Mouse (Mus musculus) megakaryocyte, embryonic 14.5 days (primary cell): ENCODE measurements at regions not wholly inside any gene's neighbourhood (a gene's known extent, or its start where the extent isn't known, plus 50 kb on each side); places are given as distances from the start of the nearest gene placed in this dataset.
A peak's percentile ranks its signal among the peaks of the same experiment; 100 is the strongest.

Source experiments
- H3K27me3 ChIP-seq: replicated peaks from 2 replicates; pipeline ENCODE3; 2012; ENCODE audit warnings: inconsistent platforms
- H3K36me3 ChIP-seq: replicated peaks from 2 replicates; pipeline ENCODE3; 2012; ENCODE audit warnings: low read length, inconsistent platforms, mixed read lengths
- H3K4me1 ChIP-seq: 2 replicates; pipeline ENCODE4 v1.6.1; 2012; ENCODE audit warnings: inconsistent platforms
- H3K4me3 ChIP-seq: replicated peaks from 2 replicates; pipeline ENCODE3; 2012; ENCODE audit warnings: moderate library complexity, mild to moderate bottlenecking, inconsistent platforms
- H3K9me3 ChIP-seq: 2 replicates; pipeline ENCODE4 v1.6.1; 2012; ENCODE audit warnings: inconsistent platforms
- FLI1 ChIP-seq: IDR thresholded peaks from 2 replicates; pipeline ENCODE4 v1.6.1; 2012; ENCODE audit warnings: low read length, inconsistent platforms, mixed read lengths
- GATA1 ChIP-seq: IDR thresholded peaks from 3 replicates; pipeline ENCODE4 v1.6.1; 2012; ENCODE audit warnings: mixed read lengths, low read length, inconsistent platforms, borderline replicate concordance

DNA sequence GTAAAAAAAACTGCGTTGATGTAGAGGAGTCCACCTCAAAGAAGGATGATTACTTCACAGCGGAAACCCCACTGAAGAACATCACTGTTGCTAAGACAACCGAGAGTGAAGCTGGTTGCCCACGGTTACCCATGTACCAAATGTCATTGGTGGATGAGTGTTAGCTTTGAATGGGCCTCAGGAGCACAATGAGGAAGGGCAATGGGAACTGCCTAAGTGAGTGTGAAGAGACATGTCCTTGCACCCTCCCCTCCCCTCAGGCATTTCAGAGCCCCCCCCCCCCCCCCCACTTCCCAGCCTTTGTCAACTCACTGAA, 96.1 kb upstream of the Chd2 start:
- Histone ChIP-seq H3K4me1 (peaks cover 13% of the 10 kb centered on the region), H3K27me3 (no peaks in the 10 kb centered on the region), H3K36me3 (no peaks in the 10 kb centered on the region), H3K9me3 (peaks cover 4% of the 10 kb centered on the region; the same call in 1 of the 2 replicates), H3K4me3 (no peak overlapping the region)
- TF ChIP-seq FLI1, result no peak
- TF ChIP-seq GATA1, result no peak

DNA sequence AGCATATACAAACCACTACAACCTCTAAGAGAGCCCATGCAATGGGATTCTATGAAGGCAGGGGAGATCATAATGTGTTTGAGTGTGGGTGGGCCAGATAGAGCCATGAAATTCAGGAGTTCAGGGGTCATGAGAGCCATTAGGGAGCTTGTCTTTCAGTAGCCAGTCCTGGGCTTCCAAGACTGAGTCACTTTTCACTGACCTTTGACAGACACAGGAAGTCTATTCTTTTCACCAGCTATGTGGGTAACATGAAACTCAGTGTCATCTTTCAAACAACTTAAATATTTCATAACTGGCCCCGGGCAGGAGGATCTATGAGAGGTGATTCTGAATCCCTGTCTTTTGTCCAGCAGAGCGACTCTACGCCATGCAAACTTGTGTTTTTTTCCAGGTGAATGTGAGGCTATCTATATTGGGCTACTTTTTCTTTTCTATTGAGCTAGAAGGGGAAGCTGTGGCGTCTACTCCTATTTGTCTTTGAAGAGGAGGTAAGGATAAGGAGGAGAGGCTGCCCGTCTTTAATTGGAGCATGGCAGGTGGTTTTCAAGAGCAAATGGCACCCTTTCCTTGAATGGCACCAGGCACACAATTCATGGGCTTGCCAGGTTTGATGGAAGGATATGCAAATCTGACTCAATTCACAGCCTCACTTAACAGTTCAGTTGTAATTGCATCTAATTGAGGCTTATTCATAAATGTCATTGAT, 95.6 kb upstream of the Chd2 start:
- Histone ChIP-seq H3K27me3 (no peaks in the 10 kb centered on the region), H3K36me3 (no peaks in the 10 kb centered on the region), H3K9me3 (peaks cover 9% of the 10 kb centered on the region), H3K4me3 (no peak overlapping the region), H3K4me1 (peaks cover 13% of the 10 kb centered on the region)
- TF ChIP-seq GATA1, result no peak
- TF ChIP-seq FLI1, result no peak

DNA sequence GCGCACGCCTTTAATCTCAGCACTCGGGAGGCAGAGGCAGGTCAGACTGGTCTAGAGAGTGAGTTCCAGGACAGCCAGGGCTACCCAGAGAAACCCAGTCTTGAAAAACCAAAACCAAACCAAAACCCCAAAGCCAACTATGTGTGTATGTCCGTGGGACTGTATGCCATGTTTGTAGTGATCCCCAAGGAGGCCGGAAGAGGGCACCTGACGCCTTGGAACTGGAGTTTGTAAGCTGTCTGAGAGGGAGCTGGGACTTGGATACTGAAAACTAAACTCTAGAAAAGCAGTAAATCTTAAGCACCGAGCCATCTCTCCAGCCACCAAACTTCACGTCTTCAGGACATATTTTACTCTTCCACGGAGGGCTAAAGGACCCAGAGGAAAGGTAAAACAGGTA, 93.8 kb upstream of the Chd2 start:
- peaks cover 2% of the 10 kb centered on the region for H3K27me3 ChIP-seq

DNA sequence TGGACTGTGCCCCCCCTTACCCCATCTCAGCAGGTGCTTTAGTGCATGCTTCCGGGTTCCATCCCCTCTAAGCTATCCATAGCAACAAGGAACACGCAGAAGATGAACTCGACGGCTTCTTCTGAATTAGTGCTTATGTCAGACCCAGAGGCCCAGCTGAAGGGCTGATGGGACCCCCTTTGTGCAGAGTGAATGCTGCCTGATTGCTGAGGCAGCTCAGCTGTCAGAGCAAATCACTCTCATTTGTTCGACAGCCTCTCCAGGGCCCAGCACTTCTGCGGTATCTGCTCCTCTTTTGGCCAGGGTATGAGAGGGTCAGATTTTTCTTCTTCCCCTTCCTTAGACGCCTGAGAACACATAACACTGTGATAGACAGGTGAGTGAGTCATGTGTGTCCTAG, 89.2 kb upstream of the Chd2 start:
- Histone ChIP-seq H3K4me1 (peaks cover 18% of the 10 kb centered on the region), H3K4me3 (no peak overlapping the region), H3K27me3 (peaks cover 2% of the 10 kb centered on the region), H3K36me3 (no peaks in the 10 kb centered on the region), H3K9me3 (peaks cover 10% of the 10 kb centered on the region)
- no peak for TF ChIP-seq GATA1
- no peak for TF ChIP-seq FLI1

More for the DNA sequence above, 93.8 kb upstream of the Chd2 start:
- H3K4me1 ChIP-seq, result peaks cover 13% of the 10 kb centered on the region
- no peak overlapping the region for H3K4me3 ChIP-seq
- no peaks in the 10 kb centered on the region for H3K36me3 ChIP-seq
- TF ChIP-seq FLI1 (no peak), GATA1 (no peak)
- peaks cover 10% of the 10 kb centered on the region for H3K9me3 ChIP-seq

DNA sequence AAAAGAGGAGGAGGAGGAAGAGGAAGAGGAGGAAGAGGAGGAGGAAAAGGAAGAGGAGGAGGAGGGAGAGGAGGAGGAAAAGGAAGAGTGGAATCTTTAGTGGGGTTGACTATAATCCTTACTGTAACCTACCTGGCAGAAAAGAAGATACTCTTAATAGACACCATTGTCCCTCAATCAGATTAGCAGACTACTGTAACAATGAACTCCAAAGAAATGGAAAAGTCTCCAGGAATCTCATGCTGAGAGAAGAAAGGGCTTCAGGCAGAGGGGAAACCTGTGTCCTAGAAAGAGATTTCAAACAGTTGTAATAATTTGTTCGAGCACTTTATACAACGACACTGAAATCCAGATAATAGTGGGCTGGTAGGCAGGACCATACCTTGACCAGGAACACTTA, 87.6 kb upstream of the Chd2 start:
- H3K4me1 ChIP-seq, result peaks cover 23% of the 10 kb centered on the region
- no peak overlapping the region for H3K4me3 ChIP-seq
- peaks cover 2% of the 10 kb centered on the region for H3K27me3 ChIP-seq
- no peak for TF ChIP-seq GATA1
- TF ChIP-seq FLI1, result no peak
- H3K36me3 ChIP-seq, result no peaks in the 10 kb centered on the region
- H3K9me3 ChIP-seq, result peaks cover 10% of the 10 kb centered on the region

DNA sequence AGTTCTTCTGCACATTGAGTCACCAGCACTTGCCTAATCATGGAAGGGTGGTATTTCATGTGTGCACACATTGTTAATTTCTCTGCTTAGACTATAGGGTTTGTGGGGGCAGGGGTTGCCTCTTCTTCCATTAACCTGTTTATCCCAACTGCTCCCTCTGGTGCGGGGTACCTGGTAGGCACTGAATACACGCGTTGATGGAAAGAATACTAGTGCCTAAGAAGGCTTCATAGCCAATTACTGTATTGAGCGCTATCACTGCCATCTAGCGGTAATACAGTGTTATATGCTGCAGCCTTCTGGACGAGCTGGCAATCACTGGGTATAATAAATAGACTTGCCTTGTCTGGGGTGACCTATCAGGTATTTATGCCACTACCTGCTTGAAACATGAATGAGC, 86.4 kb upstream of the Chd2 start:
- Histone ChIP-seq H3K4me1 (peaks cover 28% of the 10 kb centered on the region), H3K36me3 (no peaks in the 10 kb centered on the region), H3K27me3 (peaks cover 2% of the 10 kb centered on the region), H3K4me3 (peak overlapping the region; percentile 54), H3K9me3 (peaks cover 9% of the 10 kb centered on the region)
- TF ChIP-seq GATA1, result no peak
- TF ChIP-seq FLI1, result no peak

DNA sequence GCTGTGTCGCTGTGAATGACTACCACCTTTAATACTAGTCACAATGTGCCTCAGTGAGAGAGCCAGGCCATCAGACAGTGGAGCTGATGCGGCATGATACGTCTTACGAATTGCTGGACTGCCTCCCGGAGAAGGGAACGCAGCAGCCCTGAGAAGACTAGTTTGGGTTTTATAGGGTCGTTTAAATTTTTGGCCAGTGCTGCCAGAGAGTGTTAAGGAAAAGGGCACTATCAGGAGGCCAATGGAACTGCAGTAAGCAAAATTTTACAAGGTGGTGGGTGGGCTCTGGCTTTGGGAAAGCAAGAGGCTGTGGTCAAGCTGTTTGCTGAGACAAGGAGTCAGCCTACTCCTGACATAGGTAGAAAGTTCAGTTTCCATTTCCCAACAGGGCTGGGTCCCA, 84.7 kb upstream of the Chd2 start:
- Histone ChIP-seq H3K36me3 (no peaks in the 10 kb centered on the region), H3K9me3 (no peaks in the 10 kb centered on the region), H3K27me3 (peaks cover 2% of the 10 kb centered on the region), H3K4me3 (no peak overlapping the region), H3K4me1 (peaks cover 33% of the 10 kb centered on the region)
- TF ChIP-seq GATA1 (no peak), FLI1 (no peak)

DNA sequence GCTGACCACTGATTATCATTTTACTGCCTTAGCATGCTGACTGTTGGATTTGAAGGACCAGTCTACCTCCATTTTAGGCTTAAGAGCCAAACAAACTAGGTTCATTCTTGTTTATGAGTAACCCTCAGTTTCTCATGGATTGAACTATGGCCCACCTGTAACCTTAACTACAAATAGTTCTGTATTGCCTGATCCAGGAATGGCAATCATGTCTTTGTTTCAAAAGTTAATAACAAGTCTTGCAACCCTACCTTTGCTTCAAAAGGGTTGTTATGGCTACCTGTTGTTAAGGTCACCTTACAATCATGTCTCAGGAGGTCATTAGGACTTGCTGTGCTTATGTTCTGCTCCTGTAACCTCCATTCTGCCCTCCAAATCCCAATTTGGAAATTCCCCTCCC, 84.0 kb upstream of the Chd2 start:
- Histone ChIP-seq H3K4me1 (peaks cover 36% of the 10 kb centered on the region), H3K4me3 (no peak overlapping the region), H3K27me3 (peaks cover under 1% of the 10 kb centered on the region), H3K9me3 (no peaks in the 10 kb centered on the region), H3K36me3 (no peaks in the 10 kb centered on the region)
- TF ChIP-seq FLI1 (no peak), GATA1 (no peak)

DNA sequence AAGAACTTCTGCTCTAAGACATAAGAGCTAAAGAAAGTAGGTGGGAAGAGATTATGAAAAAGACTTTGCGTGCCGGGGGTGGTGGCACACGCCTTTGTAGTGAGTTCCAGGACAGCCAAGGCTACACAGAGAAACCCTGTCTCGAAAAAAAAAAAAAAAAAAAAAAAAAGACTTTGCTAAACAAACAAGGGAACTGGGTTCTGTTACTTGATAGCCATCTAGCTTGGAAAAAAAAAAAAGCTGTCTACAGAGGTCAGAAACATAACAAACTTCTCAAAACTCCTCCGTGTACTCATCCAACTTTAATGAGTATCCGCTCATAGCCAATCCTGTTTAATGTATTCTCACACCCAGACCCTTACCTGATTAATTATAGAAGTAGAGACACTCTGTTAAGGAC, 83.4 kb upstream of the Chd2 start:
- no peak overlapping the region for H3K4me3 ChIP-seq
- no peaks in the 10 kb centered on the region for H3K36me3 ChIP-seq
- H3K4me1 ChIP-seq, result peaks cover 43% of the 10 kb centered on the region
- no peaks in the 10 kb centered on the region for H3K27me3 ChIP-seq
- TF ChIP-seq GATA1 (no peak), FLI1 (no peak)
- H3K9me3 ChIP-seq, result no peaks in the 10 kb centered on the region

DNA sequence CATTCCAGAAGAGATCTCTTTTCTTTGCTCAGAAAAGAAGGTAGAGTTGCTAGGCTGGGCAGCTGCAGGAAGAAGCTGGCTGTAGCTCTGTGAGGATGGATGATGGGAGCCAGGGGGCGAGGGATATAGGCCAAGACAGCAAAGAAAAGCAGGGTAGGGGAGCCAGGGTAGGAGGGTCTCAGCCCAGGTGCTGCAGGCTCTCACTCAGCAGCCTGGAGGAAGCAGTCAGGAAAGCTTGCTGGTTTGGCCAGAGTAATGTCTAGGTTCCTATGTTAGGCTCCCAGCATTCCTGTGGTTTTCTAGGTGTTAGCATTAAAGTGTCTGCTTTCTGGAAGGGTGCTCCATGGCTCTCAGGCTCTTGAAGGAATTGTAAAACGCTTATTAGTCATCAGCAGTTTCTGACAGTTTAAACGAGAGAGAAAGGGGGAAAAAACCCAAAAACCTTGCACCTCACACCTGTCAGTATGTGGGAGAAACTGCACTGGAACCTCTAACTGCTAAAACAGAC, 82.5 kb upstream of the Chd2 start:
- no peaks in the 10 kb centered on the region for H3K36me3 ChIP-seq
- no peaks in the 10 kb centered on the region for H3K9me3 ChIP-seq
- H3K4me1 ChIP-seq, result peaks cover 44% of the 10 kb centered on the region
- TF ChIP-seq GATA1 (no peak), FLI1 (no peak)
- no peak overlapping the region for H3K4me3 ChIP-seq
- no peaks in the 10 kb centered on the region for H3K27me3 ChIP-seq
